Mouse (Mus musculus): ENCODE measurements around the gene Cdk12.

DNA sequence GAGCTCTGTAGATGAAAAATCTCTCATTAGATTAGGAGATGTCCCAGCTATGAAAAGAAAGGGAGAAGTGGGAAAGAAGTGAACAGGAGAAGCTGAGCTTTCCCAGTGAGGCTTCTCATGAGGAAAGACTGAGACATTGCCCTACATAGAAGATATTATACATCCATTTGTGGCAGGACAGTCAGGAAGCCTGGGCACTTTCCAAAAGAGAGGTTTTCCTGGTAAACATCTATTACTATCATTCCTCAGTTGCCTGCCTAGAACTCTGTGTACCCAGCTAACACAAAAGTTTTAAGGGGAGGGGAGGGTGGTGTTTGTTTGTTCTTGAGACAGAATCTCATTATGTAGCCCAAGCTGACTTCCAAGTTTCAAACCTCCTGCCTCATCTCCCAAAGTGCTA is 67.6 kb downstream of the Cdk12 start:
- no peak for TF ChIP-seq POLR2A (IDR thresholded peaks at IDR 0.05; ENCODE audit: low read depth, low read length)
- no peak for TF ChIP-seq CTCF (IDR thresholded peaks at IDR 0.05; ENCODE audit: extremely low read depth, insufficient read depth, insufficient read length, insufficient replicate concordance)
